Mouse (Mus musculus) cerebellum, postnatal 4 days (tissue): Measurements from ENCODE around the gene Mapk8ip1.
"Not testable (repeated sequence)": the region's sequence is repeated elsewhere in the genome, so short reads cannot be mapped to it uniquely, and the experiment has no call there.

Experiments used
- DNase-seq, 2 experiments: peaks; one replicate each; pipeline ENCODE4 v3.0.0; 2022; ENCODE audit warnings: low spot score in 2 of 2, mixed read lengths in 1 of 2

The Mapk8ip1 gene

DNA sequence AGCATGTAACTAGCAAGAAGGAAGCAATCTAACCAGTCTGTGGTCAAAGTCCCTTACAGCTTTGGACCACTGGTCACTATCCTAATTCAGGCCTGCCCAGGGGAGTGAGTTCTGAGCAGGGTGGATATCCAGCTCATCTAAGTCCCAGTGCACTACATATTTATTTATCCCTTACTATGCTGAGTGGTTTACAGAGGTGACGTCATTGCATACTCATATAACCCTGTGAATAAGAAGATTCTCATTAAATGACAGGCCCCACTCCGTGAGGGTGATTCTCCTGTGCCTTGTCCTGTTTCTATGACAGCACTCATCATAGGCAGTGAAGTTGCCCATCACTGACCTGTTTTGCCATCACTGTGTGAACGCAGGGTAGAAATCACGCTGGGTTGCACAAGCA is 24.3 kb upstream of the Mapk8ip1 start:
- DNase-seq: no peak

DNA sequence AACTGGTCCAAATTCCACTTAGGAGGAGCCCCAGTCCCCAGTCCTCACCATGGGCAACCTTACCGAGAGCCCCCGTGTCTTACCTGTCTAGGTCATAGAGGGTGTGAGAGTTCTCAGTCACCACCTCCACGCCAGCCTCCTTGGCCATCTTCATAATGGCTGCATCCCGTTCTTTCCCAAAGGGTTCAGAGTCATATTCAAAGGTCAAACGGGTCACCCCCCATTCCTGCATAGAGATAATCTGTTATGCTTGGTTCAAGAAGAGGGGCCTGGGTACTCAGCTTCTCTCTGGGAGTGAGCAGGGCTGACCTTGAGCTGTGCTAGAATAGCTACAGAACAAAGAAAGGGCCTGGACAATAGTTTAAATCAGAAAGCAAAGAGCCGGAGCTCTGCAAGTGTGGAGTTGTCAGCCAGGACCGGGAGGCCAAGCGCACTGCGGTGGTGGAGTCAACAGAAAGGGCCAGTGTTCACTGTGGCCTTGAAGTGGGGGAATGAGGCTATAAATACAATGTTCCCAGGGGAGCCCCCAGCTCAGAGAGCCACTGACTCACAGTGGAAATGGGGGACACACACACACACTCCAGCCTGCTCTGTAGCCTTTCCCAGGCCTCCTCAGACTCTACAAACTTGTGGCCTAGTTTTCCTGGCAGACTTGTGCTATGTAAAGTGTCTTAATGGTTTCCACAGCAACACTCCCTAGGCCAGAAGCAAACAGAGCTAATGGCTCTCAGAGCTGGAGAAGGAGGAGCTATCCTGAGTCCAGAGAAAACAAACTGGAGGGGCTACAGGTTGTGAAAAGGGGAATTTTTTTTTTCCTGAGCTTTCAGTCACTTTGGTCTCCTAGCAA is 23.6 kb upstream of the Mapk8ip1 start:
- DNase-seq: no peak

- DNase-seq: peak; percentile 46 to 79
These were observed 22.8 kb upstream of the Mapk8ip1 start for GRCm38 (mm10) chr2:92423702-92424461.

- no peak for DNase-seq
These were observed 22.1 kb upstream of the Mapk8ip1 start for GRCm38 (mm10) chr2:92423156-92423555.

DNA sequence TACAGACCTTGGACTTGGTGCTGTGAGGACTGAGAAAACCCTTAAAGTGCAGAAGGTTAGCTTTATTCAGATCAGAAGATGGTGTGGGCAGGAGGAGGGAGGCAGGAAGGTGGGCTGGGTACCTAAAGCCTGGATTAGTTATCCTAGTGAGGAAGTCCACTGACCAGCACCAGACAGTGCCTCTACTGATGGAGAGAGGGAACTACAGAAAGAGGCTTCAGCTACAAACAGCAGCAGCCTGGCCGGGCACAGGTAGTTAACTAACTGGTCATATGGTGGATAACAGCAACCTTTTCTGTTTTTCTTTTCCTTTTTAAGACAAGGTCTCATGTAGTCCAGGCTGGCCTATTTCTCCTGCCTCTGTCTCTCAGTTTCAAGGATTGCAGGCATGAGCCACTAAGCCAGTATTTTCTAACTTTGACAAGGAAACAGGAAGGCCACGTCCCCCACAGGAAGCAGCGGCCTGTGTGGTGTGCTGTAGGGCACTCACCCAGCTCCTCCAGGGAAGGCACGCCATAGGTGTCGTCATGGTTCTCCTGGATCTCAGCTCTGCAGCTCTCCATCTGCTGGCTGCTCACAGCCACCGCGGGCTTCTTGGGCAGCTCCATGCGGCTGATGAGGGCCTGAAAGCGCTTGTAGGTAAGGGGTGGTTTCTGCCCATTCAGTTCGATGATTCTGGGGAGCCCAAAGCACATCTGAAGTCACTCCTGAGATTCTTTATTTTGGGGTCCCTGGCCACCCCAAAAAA is 21.5 kb upstream of the Mapk8ip1 start:
- DNase-seq: no peak

DNA sequence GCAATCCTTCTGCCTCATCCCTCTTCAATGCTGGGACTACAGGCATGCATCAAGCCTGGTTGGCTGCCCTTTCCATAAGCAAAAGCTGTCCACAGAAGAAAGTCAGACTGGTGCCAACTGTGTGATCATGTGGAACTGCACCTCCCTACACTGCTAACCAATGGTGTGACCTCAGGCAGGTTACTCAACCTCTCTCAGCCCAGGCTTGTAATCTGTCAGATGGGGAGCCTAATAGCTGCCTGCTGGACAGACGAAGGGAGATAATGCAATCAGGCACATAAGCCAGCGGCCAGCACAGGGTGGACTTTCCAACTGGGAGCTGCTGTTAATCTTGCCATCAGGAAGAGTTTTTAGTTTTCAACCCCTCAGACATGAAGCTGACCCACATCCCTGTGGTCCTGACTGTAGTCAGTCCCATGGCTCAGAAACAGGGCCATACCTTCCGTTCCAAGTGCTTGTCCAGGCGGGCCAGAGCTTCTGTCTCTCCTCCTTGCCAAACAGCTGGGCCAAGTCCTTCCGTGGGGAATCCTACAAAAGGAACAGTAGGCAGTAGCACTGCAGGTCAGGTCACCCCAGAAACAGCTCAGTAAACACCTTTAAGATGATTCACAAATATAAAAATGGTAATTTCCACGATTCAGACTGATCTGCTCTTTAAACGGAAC is 20.8 kb upstream of the Mapk8ip1 start:
- no peak for DNase-seq

GRCm38 (mm10) chr2:92411705-92412104 is 10.6 kb upstream of the Mapk8ip1 start:
- no peak for DNase-seq

- DNase-seq: no peak
These were observed 7.4 kb upstream of the Mapk8ip1 start for GRCm38 (mm10) chr2:92408309-92409045.

DNA sequence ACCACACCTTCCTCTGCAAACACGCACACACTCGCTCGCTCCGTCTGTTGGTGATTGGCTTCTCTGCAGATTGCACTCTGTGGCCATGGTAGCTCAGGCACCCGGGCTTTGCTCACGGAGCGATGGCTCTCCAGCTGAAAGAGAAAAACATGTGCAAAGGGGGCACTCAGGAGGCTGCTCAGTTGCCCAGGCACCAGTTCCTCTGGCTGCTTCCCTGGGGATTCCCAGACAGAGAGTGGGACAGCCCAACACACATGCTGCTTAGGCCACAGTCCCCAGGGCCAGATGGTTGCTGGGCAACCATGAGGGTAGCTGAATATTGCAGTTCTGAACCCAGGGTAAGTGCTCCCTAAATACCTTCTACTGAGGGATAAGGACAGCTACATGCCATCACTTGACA is 4.6 kb upstream of the Mapk8ip1 start:
- no peak for DNase-seq

DNA sequence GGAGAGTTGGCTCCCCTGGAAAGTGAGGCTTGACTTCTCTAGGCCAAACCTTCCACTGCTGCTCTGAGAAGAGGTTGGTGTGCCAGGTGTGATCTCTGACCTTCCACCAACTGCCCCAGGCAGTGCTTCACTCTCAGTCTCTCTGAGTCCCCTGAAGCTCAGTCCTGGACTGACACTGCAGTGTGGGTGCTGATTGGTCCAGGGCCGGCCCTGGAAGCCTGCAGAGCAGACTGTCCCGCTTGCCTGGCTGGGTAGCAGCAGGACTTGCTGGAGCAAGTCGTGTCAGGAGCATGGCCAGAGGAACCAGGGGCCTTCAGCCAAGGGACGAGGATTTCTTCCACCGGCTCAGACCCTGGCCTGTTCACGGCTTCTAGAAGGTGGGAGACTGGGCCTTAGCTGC is 3.7 kb upstream of the Mapk8ip1 start:
- DNase-seq: no peak

DNA sequence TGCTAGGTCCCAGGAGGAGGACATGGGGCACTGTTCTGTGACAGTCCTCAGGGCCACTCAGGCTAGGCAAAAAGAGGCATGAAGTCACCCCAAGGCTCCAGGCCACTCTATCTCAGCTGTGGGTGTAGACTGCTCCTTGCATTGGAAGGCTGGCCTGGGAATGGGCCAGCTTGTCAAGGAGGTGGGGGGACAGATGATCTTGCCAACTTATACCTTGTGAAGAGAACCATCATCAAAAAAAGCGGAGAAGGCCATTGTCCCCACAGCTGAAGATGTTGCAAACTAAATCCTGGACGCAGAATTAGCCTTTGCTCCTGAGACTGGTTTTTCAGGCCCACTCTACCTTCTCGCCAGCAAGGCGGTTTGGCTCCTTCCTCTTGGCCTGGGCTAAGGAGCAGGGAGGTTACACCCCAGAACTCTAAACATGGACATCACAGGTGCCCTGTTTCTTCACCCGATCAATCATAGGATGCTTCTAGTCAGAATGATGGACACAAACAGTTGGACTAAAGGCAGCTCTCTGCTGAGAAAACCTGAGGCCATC is 2.8 kb upstream of the Mapk8ip1 start:
- no peak for DNase-seq

DNA sequence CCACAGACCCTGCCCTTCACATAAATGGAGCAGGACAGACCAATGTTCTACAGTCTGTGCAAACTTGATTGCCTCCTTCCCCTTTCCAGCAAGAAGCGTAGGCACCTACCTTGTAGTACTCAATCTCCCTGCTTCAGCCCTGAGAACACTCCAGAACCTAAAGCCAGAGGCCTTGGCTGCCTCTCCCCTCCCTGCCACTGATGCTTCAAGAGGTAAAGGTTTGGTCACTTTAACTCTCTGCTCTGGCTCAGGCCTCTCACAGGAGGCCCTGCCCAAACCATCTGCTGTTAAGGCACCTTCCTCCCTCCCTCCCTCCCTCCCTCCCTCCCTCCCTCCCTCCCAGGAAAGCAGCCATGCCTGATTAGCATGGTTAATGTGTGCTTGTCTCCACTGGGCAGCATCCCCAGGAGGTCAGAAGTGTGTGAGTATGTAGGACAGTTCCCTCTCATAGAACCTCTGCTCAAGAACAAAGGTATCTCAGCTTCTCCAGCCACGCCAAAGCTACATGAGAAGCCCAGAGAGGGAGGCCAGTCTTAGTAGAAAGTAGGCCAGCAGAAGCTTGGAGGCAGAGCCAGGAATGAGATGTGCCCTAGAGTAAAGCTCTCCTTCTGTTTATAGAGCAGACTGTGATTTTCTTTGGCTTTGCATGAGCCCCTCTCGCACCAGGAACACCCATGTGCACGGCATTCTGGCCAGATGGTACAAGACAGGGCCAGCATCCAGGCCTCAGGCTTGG is 1.7 kb upstream of the Mapk8ip1 start:
- DNase-seq: no peak

GRCm38 (mm10) chr2:92400682-92401081 is 381 bp downstream of the Mapk8ip1 start:
- DNase-seq: no peak

- not testable (repeated sequence) for DNase-seq
These were observed 1.2 kb downstream of the Mapk8ip1 start for GRCm38 (mm10) chr2:92399877-92400276.

- no peak for DNase-seq
These were observed 3.6 kb downstream of the Mapk8ip1 start for GRCm38 (mm10) chr2:92397436-92397835.

- DNase-seq: no peak
These were observed 5.5 kb downstream of the Mapk8ip1 start for GRCm38 (mm10) chr2:92395535-92395934.

GRCm38 (mm10) chr2:92392318-92393264 is 8.5 kb downstream of the Mapk8ip1 start:
- DNase-seq: peak in 1 of 2 experiments; percentile 59

DNA sequence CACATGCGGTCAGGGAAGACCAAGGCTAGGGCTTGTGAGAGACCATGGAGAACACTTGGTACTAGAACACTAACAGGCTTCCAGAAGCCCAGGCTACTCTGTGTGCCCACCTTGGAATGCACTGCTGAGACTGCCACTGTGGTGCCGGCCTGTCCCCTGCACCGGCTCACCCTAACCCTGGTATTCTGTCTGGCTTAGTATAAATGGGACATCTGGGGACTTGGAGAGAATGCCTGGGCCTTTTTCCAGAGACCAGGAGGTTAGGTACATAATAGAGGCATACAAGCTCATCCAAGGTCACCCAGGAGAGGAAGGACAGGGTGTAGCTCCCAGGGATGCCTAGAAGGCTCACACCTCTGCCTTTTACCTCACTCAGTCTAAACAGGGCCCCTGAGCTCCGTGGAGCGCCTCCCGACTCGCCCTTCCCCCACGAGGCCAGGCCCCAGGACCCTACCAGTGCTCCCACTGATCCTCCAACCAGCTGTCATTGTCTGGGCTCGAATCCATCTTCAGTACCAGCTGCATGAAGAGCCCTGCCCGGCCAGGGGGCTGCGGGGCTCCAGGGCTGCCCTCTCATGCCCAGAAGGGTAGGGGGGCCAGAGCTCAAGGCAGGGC is 9.3 kb downstream of the Mapk8ip1 start:
- peak in 1 of 2 experiments; percentile 58 for DNase-seq
